8 mouse cellular contexts compared by ENCODE assay signal in genomic region chr1:55087932-55088610, GRCm38 (mm10). TPM values are rescaled to one million over a fixed set of nuclear protein-coding genes. Genes with fewer than 3 reads are reported as not detected.
DNase-seq lines count a peak whose midpoint lies in the region; ATAC-seq and TF ChIP-seq lines count a peak whose summit lies in the region.

Hspe1 (plus strand) TSS chr1:55088132.
Hspd1 (minus strand) TSS chr1:55088243.

- intact Hi-C loops in heart, postnatal 10 days (cut with DNase I), result loop anchor here (1.0 to 5.0 kb wide), 5 partner anchors 35 to 294 kb away; partner anchors contain the start of genes Coq10b, Mob4, Rftn2 and Sf3b1

- peak; percentile 94 for DNase-seq in c-Kit-positive CD71-positive TER-119-positive erythroid progenitor cells, embryonic 14.5 days (ENCODE audit: low spot score)
- peak; percentile 99 to 100 for DNase-seq in heart, postnatal 10 days
- DNase-seq in large intestine, adult 2 months (ENCODE audit: low read depth, low spot score), result peak; percentile 93
- DNase-seq in liver, postnatal 0 days, result peak; percentile 98
- DNase-seq in testis, postnatal 10 days (ENCODE audit: low spot score), result peak; percentile 98

- peak within 1 kb of the TSS; percentile 94 for H3K9ac ChIP-seq in forebrain, embryonic 13.5 days
- H3K9ac ChIP-seq in liver, postnatal 0 days (replicated peaks), result peak within 1 kb of the TSS; percentile 87
- H3K9ac ChIP-seq in neural tube, embryonic 14.5 days (replicated peaks; ENCODE audit: low read depth, low read length), result peak within 1 kb of the TSS; percentile 88

- no peak for TF ChIP-seq CTCF in E14TG2a.4 (conservative IDR thresholded peaks at IDR 0.05; ENCODE audit: low read length)
- TF ChIP-seq CTCF in liver, postnatal 0 days (IDR thresholded peaks at IDR 0.05; ENCODE audit: low read depth), result no peak

- H3K27me3 ChIP-seq in E14TG2a.4 (ENCODE audit: insufficient read depth, low read length), result no peaks in the 10 kb centered on the region
- no peaks in the 10 kb centered on the region for H3K27me3 ChIP-seq in forebrain, embryonic 13.5 days
- H3K27me3 ChIP-seq in liver, postnatal 0 days (ENCODE audit: insufficient read depth, low read length), result no peaks in the 10 kb centered on the region
- H3K27me3 ChIP-seq in neural tube, embryonic 14.5 days (ENCODE audit: control insufficient read depth, insufficient read depth, low read length), result no peaks in the 10 kb centered on the region

- H3K36me3 ChIP-seq in E14TG2a.4 (ENCODE audit: insufficient read depth, low read length), result peaks cover 81% of the 10 kb centered on the region
- peaks cover 45% of the 10 kb centered on the region for H3K36me3 ChIP-seq in forebrain, embryonic 13.5 days (ENCODE audit: poor library complexity, severe bottlenecking)
- H3K36me3 ChIP-seq in liver, postnatal 0 days (replicated peaks; ENCODE audit: insufficient read depth, low read length), result peaks cover 18% of the 10 kb centered on the region
- H3K36me3 ChIP-seq in neural tube, embryonic 14.5 days (ENCODE audit: control insufficient read depth, insufficient read depth, low read length), result peaks cover 25% of the 10 kb centered on the region; the same call in 1 of the 2 replicates

- no peaks in the 10 kb centered on the region for H3K9me3 ChIP-seq in E14TG2a.4 (ENCODE audit: low read length)
- H3K9me3 ChIP-seq in forebrain, embryonic 13.5 days (replicated peaks), result no peaks in the 10 kb centered on the region
- no peaks in the 10 kb centered on the region for H3K9me3 ChIP-seq in liver, postnatal 0 days (ENCODE audit: low read length)
- H3K9me3 ChIP-seq in neural tube, embryonic 14.5 days (ENCODE audit: control insufficient read depth, low read length), result no peaks in the 10 kb centered on the region

- H3K4me3 ChIP-seq in E14TG2a.4 (replicated peaks; ENCODE audit: low read length), result peak within 1 kb of the TSS; percentile 99
- peak within 1 kb of the TSS; percentile 94 for H3K4me3 ChIP-seq in forebrain, embryonic 13.5 days
- H3K4me3 ChIP-seq in liver, postnatal 0 days (ENCODE audit: low read depth, low read length), result peak within 1 kb of the TSS; percentile 92
- H3K4me3 ChIP-seq in neural tube, embryonic 14.5 days (ENCODE audit: low read depth, low read length), result peak within 1 kb of the TSS; percentile 94

- TF ChIP-seq EP300 in liver, postnatal 0 days (IDR thresholded peaks at IDR 0.05; ENCODE audit: low read depth), result no peak

- H3K27ac ChIP-seq in forebrain, embryonic 13.5 days, result peak within 1 kb of the TSS; percentile 95
- peak within 1 kb of the TSS; percentile 98 for H3K27ac ChIP-seq in liver, postnatal 0 days (ENCODE audit: low read depth)
- peak within 1 kb of the TSS; percentile 94 for H3K27ac ChIP-seq in neural tube, embryonic 14.5 days (ENCODE audit: low read depth, low read length)

- H3K4me2 ChIP-seq in forebrain, embryonic 13.5 days, result peak within 1 kb of the TSS; percentile 93
- H3K4me2 ChIP-seq in liver, postnatal 0 days (ENCODE audit: low read depth, low read length), result peak within 1 kb of the TSS; percentile 94
- peak within 1 kb of the TSS; percentile 94 for H3K4me2 ChIP-seq in neural tube, embryonic 14.5 days (ENCODE audit: low read depth, low read length)

- peaks cover 62% of the 10 kb centered on the region for H3K4me1 ChIP-seq in E14TG2a.4 (replicated peaks; ENCODE audit: low read depth, low read length)
- H3K4me1 ChIP-seq in forebrain, embryonic 13.5 days, result peaks cover 48% of the 10 kb centered on the region
- H3K4me1 ChIP-seq in liver, postnatal 0 days (ENCODE audit: insufficient read depth), result peaks cover 38% of the 10 kb centered on the region
- peaks cover 14% of the 10 kb centered on the region for H3K4me1 ChIP-seq in neural tube, embryonic 14.5 days (ENCODE audit: control insufficient read depth, insufficient read depth, low read length)

- WGBS in forebrain, embryonic 13.5 days, result under 1% methylated on average over 75 of the region's 76 CpGs
- WGBS in large intestine, adult 2 months, result under 1% methylated on average over 76 of the region's 76 CpGs
- WGBS in liver, postnatal 0 days (ENCODE audit: insufficient replicate concordance), result 4% methylated on average over 56 of the region's 76 CpGs
- under 1% methylated on average over 66 of the region's 76 CpGs for WGBS in neural tube, embryonic 14.5 days

- peak; percentile 96 for ATAC-seq in forebrain, embryonic 13.5 days
- peak; percentile 91 for ATAC-seq in liver, postnatal 0 days
- ATAC-seq in neural tube, embryonic 14.5 days (ENCODE audit: low read depth), result peak; percentile 95

RNA-seq across cellular contexts. Expression of gene Hspe1, which starts in this region (rescaled TPM):
- 360 and 397 TPM in 2 replicates for polyA plus RNA-seq in forebrain, embryonic 13.5 days (2015; fragmentation: Nextera tagmentation; extraction: Ambion mirVana)
- 100 to 1,000 TPM; 123 to 130 TPM for total RNA-seq in heart, postnatal 10 days (2021)
- polyA plus RNA-seq in large intestine, adult 2 months (2012; rRNA removed), result 30.4 and 31.1 TPM in 2 replicates
- polyA plus RNA-seq in liver, postnatal 0 days (2015; fragmentation: Nextera tagmentation; extraction: Ambion mirVana), result 513 and 558 TPM in 2 replicates
- polyA plus RNA-seq in neural tube, embryonic 14.5 days (2014; fragmentation: Nextera tagmentation; extraction: Ambion mirVana), result 245 and 250 TPM in 2 replicates

RNA-seq across cellular contexts. Expression of gene Hspd1, which starts in this region (rescaled TPM):
- polyA plus RNA-seq in forebrain, embryonic 13.5 days (2015; fragmentation: Nextera tagmentation; extraction: Ambion mirVana), result 333 and 363 TPM in 2 replicates
- total RNA-seq in heart, postnatal 10 days (2021), result 100 to 1,000 TPM; 352 to 382 TPM
- polyA plus RNA-seq in large intestine, adult 2 months (2012; rRNA removed), result 38.9 and 39.7 TPM in 2 replicates
- 288 and 295 TPM in 2 replicates for polyA plus RNA-seq in liver, postnatal 0 days (2015; fragmentation: Nextera tagmentation; extraction: Ambion mirVana)
- 230 and 233 TPM in 2 replicates for polyA plus RNA-seq in neural tube, embryonic 14.5 days (2014; fragmentation: Nextera tagmentation; extraction: Ambion mirVana)

Comparison
In these comparisons a context has a peak if more than half of its experiments do, and no peak if none do; other contexts are left out.
1. Peak in every context shown above with its lines: DNase-seq, ATAC-seq, H3K4me3 ChIP-seq and H3K27ac ChIP-seq.